Mouse (Mus musculus): Measurements from ENCODE around the gene Sdhb.

Gene Sdhb

GRCm38 (mm10) chr4:140964620-140965019, 3.6 kb downstream of the Sdhb start:
- in situ Hi-C loops (cut with MboI; ENCODE audit: low pct_unique_long_range_greater_than_20kb in 1 of 2, low sequenced_read_pairs in 2 of 2, unreplicated experiment in 1 of 2) = no loop called here

GRCm38 (mm10) chr4:140967386-140968159, 6.6 kb downstream of the Sdhb start:
- in situ Hi-C loops (cut with MboI; ENCODE audit: low pct_unique_long_range_greater_than_20kb in 1 of 2, low sequenced_read_pairs in 2 of 2, unreplicated experiment in 1 of 2) = no loop called here

- in situ Hi-C loops (cut with MboI; ENCODE audit: low pct_unique_long_range_greater_than_20kb in 1 of 2, low sequenced_read_pairs in 2 of 2, unreplicated experiment in 1 of 2) = loop anchor here in 1 of 2 experiments (10.0 kb wide), 1 partner anchor 53 kb away; no protein-coding TSS in a partner anchor
These were observed 10.7 kb downstream of the Sdhb start for GRCm38 (mm10) chr4:140971691-140972090.

- in situ Hi-C loops (cut with MboI; ENCODE audit: low pct_unique_long_range_greater_than_20kb in 1 of 2, low sequenced_read_pairs in 2 of 2, unreplicated experiment in 1 of 2) = loop anchor here in 1 of 2 experiments (10.0 kb wide), 1 partner anchor 50 kb away; no protein-coding TSS in a partner anchor
These were observed 13.4 kb downstream of the Sdhb start for GRCm38 (mm10) chr4:140974408-140974807.

- in situ Hi-C loops (cut with MboI; ENCODE audit: low pct_unique_long_range_greater_than_20kb in 1 of 2, low sequenced_read_pairs in 2 of 2, unreplicated experiment in 1 of 2) = loop anchor here in 1 of 2 experiments (10.0 kb wide), 1 partner anchor 49 kb away; no protein-coding TSS in a partner anchor
These were observed 14.4 kb downstream of the Sdhb start for GRCm38 (mm10) chr4:140975356-140975755.

GRCm38 (mm10) chr4:140977278-140977677, 16.3 kb downstream of the Sdhb start:
- in situ Hi-C loops (cut with MboI; ENCODE audit: low pct_unique_long_range_greater_than_20kb in 1 of 2, low sequenced_read_pairs in 2 of 2, unreplicated experiment in 1 of 2) = loop anchor here in 1 of 2 experiments (10.0 kb wide), 1 partner anchor 48 kb away; no protein-coding TSS in a partner anchor

- in situ Hi-C loops (cut with MboI; ENCODE audit: low pct_unique_long_range_greater_than_20kb in 1 of 2, low sequenced_read_pairs in 2 of 2, unreplicated experiment in 1 of 2) = loop anchor here in 1 of 2 experiments (10.0 kb wide), 1 partner anchor 47 kb away; no protein-coding TSS in a partner anchor
These were observed 17.1 kb downstream of the Sdhb start for GRCm38 (mm10) chr4:140977886-140978692.

- in situ Hi-C loops (cut with MboI; ENCODE audit: low pct_unique_long_range_greater_than_20kb in 1 of 2, low sequenced_read_pairs in 2 of 2, unreplicated experiment in 1 of 2) = no loop called here
These were observed 20.6 kb downstream of the Sdhb start for GRCm38 (mm10) chr4:140981605-140982004.

GRCm38 (mm10) chr4:140982808-140983207, 21.8 kb downstream of the Sdhb start:
- in situ Hi-C loops (cut with MboI; ENCODE audit: low pct_unique_long_range_greater_than_20kb in 1 of 2, low sequenced_read_pairs in 2 of 2, unreplicated experiment in 1 of 2) = no loop called here

- in situ Hi-C loops (cut with MboI; ENCODE audit: low pct_unique_long_range_greater_than_20kb in 1 of 2, low sequenced_read_pairs in 2 of 2, unreplicated experiment in 1 of 2) = no loop called here
These were observed 22.4 kb downstream of the Sdhb start for GRCm38 (mm10) chr4:140983442-140983841.

GRCm38 (mm10) chr4:140984544-140984943, 23.5 kb downstream of the Sdhb start:
- in situ Hi-C loops (cut with MboI; ENCODE audit: low pct_unique_long_range_greater_than_20kb in 1 of 2, low sequenced_read_pairs in 2 of 2, unreplicated experiment in 1 of 2) = no loop called here

- in situ Hi-C loops (cut with MboI; ENCODE audit: low pct_unique_long_range_greater_than_20kb in 1 of 2, low sequenced_read_pairs in 2 of 2, unreplicated experiment in 1 of 2) = no loop called here
These were observed 25.2 kb downstream of the Sdhb start for GRCm38 (mm10) chr4:140986024-140986710.

- in situ Hi-C loops (cut with MboI; ENCODE audit: low pct_unique_long_range_greater_than_20kb in 1 of 2, low sequenced_read_pairs in 2 of 2, unreplicated experiment in 1 of 2) = no loop called here
These were observed 25.9 kb downstream of the Sdhb start, which contains the start of gene Atp13a2 for GRCm38 (mm10) chr4:140986711-140987395. Gene Atp13a2 (plus strand): TSS chr4:140986873.

- in situ Hi-C loops (cut with MboI; ENCODE audit: low pct_unique_long_range_greater_than_20kb in 1 of 2, low sequenced_read_pairs in 2 of 2, unreplicated experiment in 1 of 2) = no loop called here
These were observed 26.5 kb downstream of the Sdhb start for GRCm38 (mm10) chr4:140987476-140987875.

GRCm38 (mm10) chr4:140988706-140989290, 27.8 kb downstream of the Sdhb start:
- in situ Hi-C loops (cut with MboI; ENCODE audit: low pct_unique_long_range_greater_than_20kb in 1 of 2, low sequenced_read_pairs in 2 of 2, unreplicated experiment in 1 of 2) = no loop called here

GRCm38 (mm10) chr4:140989447-140989846, 28.4 kb downstream of the Sdhb start:
- in situ Hi-C loops (cut with MboI; ENCODE audit: low pct_unique_long_range_greater_than_20kb in 1 of 2, low sequenced_read_pairs in 2 of 2, unreplicated experiment in 1 of 2) = no loop called here

GRCm38 (mm10) chr4:140992215-140992614, 31.2 kb downstream of the Sdhb start:
- in situ Hi-C loops (cut with MboI; ENCODE audit: low pct_unique_long_range_greater_than_20kb in 1 of 2, low sequenced_read_pairs in 2 of 2, unreplicated experiment in 1 of 2) = no loop called here

GRCm38 (mm10) chr4:140993846-140994245, 32.8 kb downstream of the Sdhb start:
- in situ Hi-C loops (cut with MboI; ENCODE audit: low pct_unique_long_range_greater_than_20kb in 1 of 2, low sequenced_read_pairs in 2 of 2, unreplicated experiment in 1 of 2) = no loop called here

Measured in mouse embryonic stem cell (cell line).